Mouse (Mus musculus): ENCODE results near the gene Rbfox1.

GRCm38 (mm10) chr16:6997834-6998233 is 1112.7 kb downstream of the Rbfox1 start:
- TF ChIP-seq POLR2A (IDR thresholded peaks at IDR 0.05; ENCODE audit: insufficient read depth, low read length) (no peak), CTCF (IDR thresholded peaks at IDR 0.05; ENCODE audit: low read depth, low read length) (no peak), EP300 (IDR thresholded peaks at IDR 0.05; ENCODE audit: insufficient read depth, low read depth, low read length) (no peak)
